8 mouse cellular contexts compared by ENCODE assay signal in the genomic region with DNA sequence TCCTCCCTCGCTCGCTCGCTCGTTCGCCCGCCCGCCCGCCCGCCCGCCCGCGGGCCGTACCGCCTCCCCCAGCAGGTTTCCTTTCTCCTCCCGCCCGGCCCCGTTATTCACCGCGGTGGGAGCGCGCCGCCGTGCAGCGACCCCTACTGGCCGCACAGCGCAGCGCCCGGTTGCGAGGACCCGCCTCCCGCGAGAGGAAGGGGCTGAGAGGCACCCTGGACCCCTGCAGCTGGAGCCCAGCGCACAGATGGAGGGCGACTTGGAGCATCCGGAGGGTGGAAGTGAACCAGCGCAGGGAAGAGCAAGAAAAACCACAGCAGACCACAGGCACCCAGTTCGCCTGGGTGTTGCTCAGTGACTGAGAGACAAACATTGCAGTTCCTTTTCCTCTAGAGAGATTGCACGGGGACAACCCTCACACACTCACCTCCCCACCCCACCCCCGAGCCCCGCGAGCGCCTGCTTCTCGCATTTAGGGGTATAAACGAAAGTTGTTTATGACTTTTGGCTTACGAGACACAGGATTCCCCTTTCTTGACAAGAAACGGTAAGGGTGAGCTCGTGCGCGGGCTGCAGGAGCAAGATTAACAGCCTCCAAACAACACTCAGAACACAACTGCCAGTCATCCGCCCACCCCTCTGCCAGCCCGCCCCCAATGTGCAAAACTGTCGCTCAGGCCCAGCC. TPM values are rescaled to one million over a fixed set of nuclear protein-coding genes. Genes with fewer than 3 reads are reported as not detected.
A peak's percentile ranks its signal among the peaks of the same experiment; 100 is the strongest.
DNase-seq lines count a peak whose midpoint lies in the region; ATAC-seq lines count a peak whose summit lies in the region.

No protein-coding gene starts in this region.

- peak overlapping the region; percentile 92 for H3K9ac ChIP-seq in hindbrain, embryonic 11.5 days (ENCODE audit: low read depth, low read length)

- under 1% methylated on average over 44 of the region's 52 CpGs for WGBS in hindbrain, embryonic 11.5 days

- ATAC-seq in hindbrain, embryonic 11.5 days (ENCODE audit: low FRiP score), result peak; percentile 85

- DNase-seq in T-cell, adult 2 months (ENCODE audit: low spot score), result peak; percentile 94
- DNase-seq in cerebellum, adult 9-11 months, result peak; percentile 67
- peak; percentile 32 to 80 for DNase-seq in frontal cortex, postnatal 10 days (ENCODE audit: low spot score in 2 of 2)
- DNase-seq in hindbrain, embryonic 11.5 days (ENCODE audit: low spot score), result peak; percentile 91
- peak; percentile 83 to 87 for DNase-seq in layer of hippocampus, postnatal 14 days (ENCODE audit: low spot score in 2 of 2)
- peak; percentile 85 to 89 for DNase-seq in lung, postnatal 4 days
- peak; percentile 92 for DNase-seq in retina, postnatal 1 day
- peak; percentile 59 to 72 for DNase-seq in urinary bladder, adult 18-20 months (ENCODE audit: low spot score in 2 of 2)

- peak overlapping the region; percentile 97 for H3K4me2 ChIP-seq in hindbrain, embryonic 11.5 days (replicated peaks; ENCODE audit: low read depth, low read length)

- no peaks in the 10 kb centered on the region for H3K9me3 ChIP-seq in hindbrain, embryonic 11.5 days (ENCODE audit: control insufficient read depth, low read length)

- H3K27ac ChIP-seq in hindbrain, embryonic 11.5 days (ENCODE audit: low read depth, low read length), result peak overlapping the region; percentile 54

- H3K4me1 ChIP-seq in hindbrain, embryonic 11.5 days (replicated peaks; ENCODE audit: control insufficient read depth, insufficient read depth, low read length), result peaks cover 8% of the 10 kb centered on the region

- peak overlapping the region; percentile 84 for H3K4me3 ChIP-seq in hindbrain, embryonic 11.5 days (ENCODE audit: low read depth, low read length)

- no peaks in the 10 kb centered on the region for H3K27me3 ChIP-seq in hindbrain, embryonic 11.5 days (ENCODE audit: control insufficient read depth, insufficient read depth, low read length)

- no peaks in the 10 kb centered on the region for H3K36me3 ChIP-seq in hindbrain, embryonic 11.5 days (ENCODE audit: control insufficient read depth, insufficient read depth, low read length)

RNA-seq across cellular contexts. Expression of a gene that starts 0.3 kb away (rescaled TPM):
- polyA plus RNA-seq in hindbrain, embryonic 11.5 days (2014; fragmentation: Nextera tagmentation; extraction: Ambion mirVana), result 17.7 and 20.7 TPM in 2 replicates
- 10 to 100 TPM; 49.9 to 54.2 TPM for total RNA-seq in layer of hippocampus, postnatal 14 days (2021)

Comparison
In these comparisons a context has a peak if more than half of its experiments do, and no peak if none do; other contexts are left out.
1. Peak in every context shown above with its lines: DNase-seq, ATAC-seq, H3K4me3 ChIP-seq and H3K27ac ChIP-seq.